Mouse (Mus musculus) lung, postnatal 10 days (tissue): ENCODE measurements around the gene Gm2244.
"Not testable (repeated sequence)": the region's sequence is repeated elsewhere in the genome, so short reads cannot be mapped to it uniquely, and the experiment has no call there.

Source experiments
- DNase-seq: peaks from one replicate; pipeline ENCODE4 v3.0.0; 2021

Gene Gm2244

GRCm38 (mm10) chr14:19549863-19550262 is at the start of gene Gm2244:
Gene Gm2244, minus strand, starts transcription at chr14:19549963.
- DNase-seq, result not testable (repeated sequence)

DNA sequence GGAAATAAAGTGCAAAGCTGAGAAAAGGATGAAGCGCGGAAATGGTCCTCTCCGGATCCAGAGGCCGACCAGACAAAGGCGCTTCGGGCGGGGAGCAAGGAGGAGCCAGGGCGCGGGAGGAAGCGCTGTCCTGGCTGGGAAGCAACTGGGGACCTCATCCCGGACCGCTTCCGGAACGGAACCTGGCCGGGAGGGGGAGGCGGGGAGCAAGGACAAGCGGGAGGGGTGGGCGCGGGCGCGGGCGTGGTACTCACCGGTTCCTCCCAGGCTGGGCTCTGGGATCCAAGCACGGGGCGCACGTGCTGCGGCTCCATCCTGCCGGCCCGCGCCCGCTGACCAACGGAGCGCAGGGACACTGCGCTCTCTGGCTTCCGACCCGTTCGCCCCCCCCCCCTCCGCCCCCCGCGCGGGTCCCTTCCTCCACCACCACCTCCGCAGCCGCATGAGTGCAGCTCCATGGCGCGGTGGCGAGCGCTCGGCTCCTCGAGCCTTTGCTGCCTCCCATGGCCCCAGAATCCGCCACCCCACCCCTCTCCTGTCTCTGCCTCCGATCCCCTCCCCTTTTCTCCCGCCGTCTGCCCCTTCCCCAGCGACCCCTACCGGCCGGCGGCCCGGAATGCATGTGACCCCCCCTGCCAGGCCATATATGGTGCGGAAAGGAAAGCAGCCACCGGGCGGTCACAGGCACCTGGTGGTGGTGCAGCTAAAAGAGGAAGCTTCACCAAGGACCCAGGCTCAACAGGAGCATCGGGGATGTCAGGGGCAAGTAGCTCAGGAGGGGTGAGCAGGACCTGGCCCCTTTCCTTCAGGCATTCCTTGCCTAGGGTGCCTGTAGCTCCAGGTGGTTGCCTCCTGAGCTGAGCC is 35.3 kb upstream of the Gm2244 start, which contains the start of gene Gm2237:
Gene Gm2237, minus strand, starts transcription at position 332 of the 864 bp plus-strand sequence.
- peak; percentile 55 for DNase-seq
